ENCODE assay signal across 21 mouse cellular contexts in genomic region chr2:43695635-43696034, GRCm38 (mm10). TPM values are rescaled to one million over a fixed set of nuclear protein-coding genes. Genes with fewer than 3 reads are reported as not detected.
DNase-seq lines count a peak whose midpoint lies in the region; ATAC-seq and TF ChIP-seq lines count a peak whose summit lies in the region.
"Had no signal": no experiment of that assay in that cellular context is flagged by ENCODE, and none has a peak within 500 bp of the region (broad histone marks: within the 10 kb centered on the region; RNA-seq: fewer than 3 reads in every experiment).

No protein-coding gene starts in this region.

- DNase-seq in forebrain, postnatal 0 days, result peak; percentile 53
- DNase-seq: adrenal gland, adult 2 months; adrenal gland, adult 8-10 months; adrenal gland, postnatal 10 days; adrenal gland, postnatal 14 days; adrenal gland, postnatal 25 days; adrenal gland, postnatal 36 days; B cell, adult 2 months; cerebellum, adult 11 months; cerebellum, adult 11-12 months; cerebellum, adult 18-20 months had no signal

- no peaks in the 10 kb centered on the region for H3K4me1 ChIP-seq in forebrain, embryonic 16.5 days (replicated peaks; ENCODE audit: control insufficient read depth, insufficient read depth, low read length)
- H3K4me1 ChIP-seq in forebrain, embryonic 13.5 days, result no peaks in the 10 kb centered on the region
- H3K4me1 ChIP-seq in forebrain, postnatal 0 days (ENCODE audit: insufficient read depth), result 0 out of 2 replicates have a peak, but pooled peaks cover 3% of the 10 kb centered on the region
- no peaks in the 10 kb centered on the region for H3K4me1 ChIP-seq in forebrain, embryonic 12.5 days

- TF ChIP-seq CTCF in forebrain, postnatal 0 days (IDR thresholded peaks at IDR 0.05; ENCODE audit: low read depth), result no peak

- no peaks in the 10 kb centered on the region for H3K27me3 ChIP-seq in forebrain, embryonic 16.5 days (replicated peaks; ENCODE audit: control insufficient read depth, insufficient read depth, low read length)
- H3K27me3 ChIP-seq in forebrain, embryonic 13.5 days, result no peaks in the 10 kb centered on the region
- H3K27me3 ChIP-seq in forebrain, postnatal 0 days (ENCODE audit: insufficient read depth, low read length), result no peaks in the 10 kb centered on the region
- H3K27me3 ChIP-seq in forebrain, embryonic 12.5 days, result no peaks in the 10 kb centered on the region
- H3K27me3 ChIP-seq: CH12.LX had no signal

- peak; percentile 67 for ATAC-seq in forebrain, embryonic 16.5 days
- ATAC-seq in forebrain, embryonic 13.5 days, result no peak
- peak; percentile 74 for ATAC-seq in forebrain, postnatal 0 days
- ATAC-seq in forebrain, embryonic 12.5 days (ENCODE audit: low FRiP score), result no peak
- ATAC-seq: activated CD4-positive, CD25-positive, alpha-beta regulatory T cell, adult 4 months; CD4-positive, CD25-positive, alpha-beta regulatory T cell, adult 4 months; Patski had no signal

- no peak overlapping the region for H3K4me2 ChIP-seq in forebrain, embryonic 16.5 days (ENCODE audit: low read length)
- no peak overlapping the region for H3K4me2 ChIP-seq in forebrain, embryonic 13.5 days
- H3K4me2 ChIP-seq in forebrain, postnatal 0 days (ENCODE audit: low read depth), result no peak overlapping the region
- no peak overlapping the region for H3K4me2 ChIP-seq in forebrain, embryonic 12.5 days

- H3K27ac ChIP-seq in forebrain, embryonic 16.5 days (ENCODE audit: low read length), result no peak overlapping the region
- no peak overlapping the region for H3K27ac ChIP-seq in forebrain, embryonic 13.5 days
- H3K27ac ChIP-seq in forebrain, postnatal 0 days (ENCODE audit: low read depth, low read length), result no peak overlapping the region
- no peak overlapping the region for H3K27ac ChIP-seq in forebrain, embryonic 12.5 days

- H3K36me3 ChIP-seq in forebrain, embryonic 16.5 days (ENCODE audit: control insufficient read depth, insufficient read depth), result no peaks in the 10 kb centered on the region
- H3K36me3 ChIP-seq in forebrain, embryonic 13.5 days (ENCODE audit: poor library complexity, severe bottlenecking), result no peaks in the 10 kb centered on the region
- H3K36me3 ChIP-seq in forebrain, postnatal 0 days (ENCODE audit: insufficient read depth), result no peaks in the 10 kb centered on the region
- H3K36me3 ChIP-seq in forebrain, embryonic 12.5 days (replicated peaks), result no peaks in the 10 kb centered on the region
- H3K36me3 ChIP-seq: G1E had no signal

- no peaks in the 10 kb centered on the region for H3K9me3 ChIP-seq in forebrain, embryonic 16.5 days (ENCODE audit: control insufficient read depth, low read length)
- no peaks in the 10 kb centered on the region for H3K9me3 ChIP-seq in forebrain, embryonic 13.5 days (replicated peaks)
- no peaks in the 10 kb centered on the region for H3K9me3 ChIP-seq in forebrain, postnatal 0 days (ENCODE audit: low read length)
- no peaks in the 10 kb centered on the region for H3K9me3 ChIP-seq in forebrain, embryonic 12.5 days
- H3K9me3 ChIP-seq: G1E had no signal

- no peak overlapping the region for H3K9ac ChIP-seq in forebrain, embryonic 16.5 days (replicated peaks; ENCODE audit: low read depth, low read length)
- no peak overlapping the region for H3K9ac ChIP-seq in forebrain, embryonic 13.5 days
- H3K9ac ChIP-seq in forebrain, postnatal 0 days, result no peak overlapping the region
- no peak overlapping the region for H3K9ac ChIP-seq in forebrain, embryonic 12.5 days

- 79% methylated on average over 3 of the region's 3 CpGs for WGBS in forebrain, embryonic 16.5 days
- WGBS in forebrain, embryonic 13.5 days, result 92% methylated on average over 3 of the region's 3 CpGs
- WGBS in forebrain, postnatal 0 days, result 72% methylated on average over 3 of the region's 3 CpGs
- WGBS in forebrain, embryonic 12.5 days, result 90% methylated on average over 3 of the region's 3 CpGs

- no peak overlapping the region for H3K4me3 ChIP-seq in forebrain, embryonic 16.5 days (replicated peaks; ENCODE audit: low read length)
- H3K4me3 ChIP-seq in forebrain, embryonic 13.5 days, result no peak overlapping the region
- no peak overlapping the region for H3K4me3 ChIP-seq in forebrain, postnatal 0 days (ENCODE audit: low read depth, low read length)
- H3K4me3 ChIP-seq in forebrain, embryonic 12.5 days (replicated peaks), result no peak overlapping the region

RNA-seq across cellular contexts. Expression of gene Arhgap15, which starts 53.0 kb away (rescaled TPM):
- 0.55 and 0.95 TPM in 2 replicates for polyA plus RNA-seq in forebrain, embryonic 16.5 days (2015; fragmentation: Nextera tagmentation; extraction: Ambion mirVana)
- 0.53 and 0.68 TPM in 2 replicates for polyA plus RNA-seq in forebrain, embryonic 13.5 days (2015; fragmentation: Nextera tagmentation; extraction: Ambion mirVana)
- 2.0 TPM in 2 replicates for total RNA-seq in forebrain, postnatal 0 days (2014; rRNA removed)
- 1.2 and 1.5 TPM in 2 replicates for polyA plus RNA-seq in forebrain, postnatal 0 days (2015; fragmentation: Nextera tagmentation; extraction: Ambion mirVana)
- polyA plus RNA-seq in forebrain, embryonic 12.5 days (2016; fragmentation: Nextera tagmentation; extraction: Ambion mirVana), result 0.23 and 0.38 TPM in 2 replicates
- total RNA-seq: ES-E14 had no signal
- polyA plus RNA-seq: C2C12, Patski had no signal

Comparison
In these comparisons a context has a peak if more than half of its experiments do, and no peak if none do; other contexts are left out.
1. ATAC-seq: peak in forebrain, embryonic 16.5 days (single experiment) and forebrain, postnatal 0 days (single experiment); none in forebrain, embryonic 13.5 days (single experiment) and forebrain, embryonic 12.5 days (single experiment).